Mouse (Mus musculus) ovary, adult 18-20 months (tissue): ENCODE measurements around the gene Kcp.

Experiments used
- DNase-seq: peaks from one replicate; pipeline ENCODE4 v3.0.0; 2022; ENCODE audit warnings: low spot score, mixed read lengths

Gene Kcp

DNA sequence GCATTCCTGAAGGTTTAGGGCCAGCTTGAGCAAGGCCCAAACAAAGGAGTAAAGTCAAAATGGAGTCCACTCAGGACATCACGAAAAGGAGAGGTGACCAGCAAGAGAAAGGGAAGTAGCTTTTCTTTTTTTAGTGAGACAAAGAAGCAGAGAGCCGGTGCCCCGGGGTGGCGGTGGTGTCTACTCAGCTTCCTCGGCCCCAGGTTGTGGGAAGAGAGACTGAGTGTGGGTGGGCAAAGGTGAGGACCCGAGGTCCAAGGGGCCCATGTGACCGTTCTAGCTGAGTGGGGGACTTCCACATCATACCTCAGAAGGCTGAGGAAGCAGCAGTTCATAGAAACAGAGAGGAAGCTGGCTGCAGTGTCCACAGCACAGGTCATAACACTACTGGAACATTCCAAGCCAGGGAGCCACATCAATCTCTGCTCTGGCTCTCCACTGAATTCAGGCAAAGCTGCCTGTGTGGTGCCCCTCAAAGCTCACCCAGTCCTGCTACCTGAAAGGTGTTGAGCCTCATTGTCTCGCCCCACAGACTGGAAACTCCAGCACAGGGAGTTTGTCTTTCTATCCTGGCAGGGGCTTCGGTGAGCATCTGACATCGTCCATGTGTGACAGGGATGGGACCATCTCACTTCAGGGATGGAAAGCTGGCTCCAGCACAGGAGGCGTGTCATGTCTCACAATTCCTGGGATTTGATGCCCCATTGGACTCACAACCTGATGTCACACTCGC is 15.7 kb upstream of the Kcp start:
- DNase-seq: no peak

DNA sequence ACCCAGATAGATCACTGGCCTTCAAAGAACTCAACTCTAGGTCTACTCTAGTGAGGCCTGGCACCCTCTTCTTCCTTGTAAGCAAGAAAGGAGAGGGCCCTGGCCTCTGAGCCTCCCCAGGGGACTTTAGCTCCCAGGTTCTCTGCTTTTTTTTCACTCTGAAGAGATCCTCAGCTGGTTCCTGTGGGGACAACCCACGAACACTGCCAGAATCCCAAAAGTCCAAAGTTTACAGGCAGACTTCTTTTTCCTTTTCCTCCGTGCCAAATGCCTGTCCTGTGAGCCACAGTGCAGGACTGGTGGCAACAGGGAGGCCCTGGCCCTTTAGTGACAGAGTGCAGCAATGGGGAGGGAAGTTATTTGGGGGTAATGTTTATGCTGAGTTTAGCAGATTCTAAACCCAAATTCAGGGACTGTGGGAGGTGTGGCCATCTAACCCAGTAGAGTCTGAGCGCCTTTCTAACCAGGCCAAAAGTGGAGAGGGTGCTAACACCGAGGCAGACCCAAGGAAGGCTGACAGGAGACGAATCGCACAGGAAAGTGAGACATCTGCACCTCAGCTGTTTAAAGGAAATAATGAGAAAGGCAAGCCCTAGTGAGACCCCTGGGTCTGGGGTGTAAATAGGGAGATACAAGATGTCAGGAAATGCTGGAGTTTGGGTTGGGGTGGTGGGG is 15.0 kb upstream of the Kcp start:
- DNase-seq: no peak

DNA sequence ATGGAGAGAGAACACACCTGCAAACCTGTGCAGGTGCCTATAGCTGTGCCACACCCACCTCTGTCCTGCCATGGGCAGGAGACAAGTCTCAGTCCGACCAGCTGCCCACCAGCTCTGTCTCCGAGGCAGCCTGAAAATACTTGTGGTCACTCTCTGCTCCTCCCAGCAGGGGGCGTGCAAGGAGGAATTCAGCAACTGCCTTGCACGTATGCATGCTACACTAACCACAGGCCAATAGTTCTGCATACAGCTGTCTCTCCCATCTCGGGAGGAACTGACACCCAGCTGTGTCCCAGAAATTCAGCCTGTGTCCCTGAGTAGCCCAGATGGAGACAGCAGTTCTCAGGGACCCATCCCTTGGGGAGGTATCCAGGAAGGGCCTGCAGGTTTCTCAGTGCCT is 9.4 kb upstream of the Kcp start:
- peak; percentile 40 for DNase-seq

DNA sequence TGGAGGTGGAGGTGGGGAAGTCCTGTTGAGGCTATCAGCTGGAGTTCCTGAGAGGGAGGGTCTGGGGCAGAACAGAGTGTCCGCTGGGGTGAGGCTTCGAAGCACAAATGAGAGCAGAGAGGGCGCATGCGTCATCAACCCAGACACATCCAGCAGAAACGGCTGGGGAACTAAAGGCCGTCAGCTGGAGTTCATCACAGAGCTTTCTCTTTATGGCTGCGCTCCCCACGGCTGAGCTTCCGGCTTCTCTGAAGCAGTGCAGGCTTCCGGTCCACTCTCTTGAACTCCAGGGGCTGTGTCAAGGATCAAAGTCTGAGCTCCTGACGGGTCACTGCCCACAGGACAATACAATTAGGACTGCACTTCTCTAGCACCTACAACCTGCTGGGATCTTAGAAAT is 5.5 kb upstream of the Kcp start:
- no peak for DNase-seq

DNA sequence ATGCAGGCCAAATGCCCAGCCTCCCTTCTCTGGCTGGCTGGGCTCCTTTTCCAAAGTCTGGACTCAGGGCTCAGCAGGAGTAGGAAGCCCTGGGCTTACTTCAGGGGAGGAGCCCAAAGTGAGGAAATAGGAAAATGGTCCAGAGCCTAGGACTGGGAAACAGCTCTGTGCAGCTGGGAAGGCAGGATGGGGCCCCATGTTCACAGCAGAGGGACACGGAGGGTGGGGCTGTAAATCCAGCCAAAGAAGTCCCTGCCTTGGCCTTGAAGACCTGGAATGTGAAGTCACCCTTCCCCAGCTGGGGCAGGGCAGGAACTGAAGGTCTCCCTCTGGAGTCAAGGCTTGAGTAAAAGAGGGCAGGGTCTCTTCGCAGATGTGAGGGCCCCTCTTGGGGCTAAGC is 1.3 kb upstream of the Kcp start:
- no peak for DNase-seq

DNA sequence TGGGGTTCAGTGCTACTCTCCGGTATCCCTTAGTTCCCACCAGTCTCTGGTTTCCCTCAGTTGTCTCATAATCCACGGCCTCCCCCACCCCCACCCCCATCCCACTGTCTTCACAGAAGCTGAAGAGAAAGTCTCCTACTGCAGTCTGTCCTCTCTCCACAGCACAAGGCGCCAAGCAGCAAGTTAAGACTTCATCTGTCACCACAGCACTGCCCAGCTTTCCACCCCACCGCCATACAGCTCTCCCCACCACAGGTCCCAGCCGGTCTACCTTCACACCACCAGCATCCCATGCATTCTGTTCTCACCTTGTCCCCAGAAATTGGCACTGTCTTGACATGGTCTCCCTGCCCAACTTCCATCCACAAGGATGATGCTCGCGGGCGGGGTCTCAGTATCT is 918 bp downstream of the Kcp start:
- no peak for DNase-seq

DNA sequence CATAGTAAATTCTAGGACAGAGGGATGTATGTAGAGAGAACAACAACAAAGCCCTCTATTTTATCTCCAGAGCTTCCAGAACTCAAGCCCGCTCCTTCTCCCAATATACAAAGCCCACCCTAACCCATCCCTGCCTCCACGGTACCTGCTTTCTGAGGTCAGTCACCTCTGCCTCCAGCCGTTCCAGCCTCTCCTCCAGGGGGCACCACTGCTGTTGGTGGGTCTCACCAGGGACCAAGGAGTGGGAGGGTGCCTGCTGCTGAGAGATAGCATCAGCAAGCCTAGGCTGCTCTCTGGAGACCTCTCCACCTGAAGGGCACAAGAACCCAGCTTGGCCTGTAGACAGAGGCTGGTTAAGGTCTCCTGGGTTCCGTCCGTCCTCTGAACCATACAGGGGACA is 2.3 kb downstream of the Kcp start:
- no peak for DNase-seq

DNA sequence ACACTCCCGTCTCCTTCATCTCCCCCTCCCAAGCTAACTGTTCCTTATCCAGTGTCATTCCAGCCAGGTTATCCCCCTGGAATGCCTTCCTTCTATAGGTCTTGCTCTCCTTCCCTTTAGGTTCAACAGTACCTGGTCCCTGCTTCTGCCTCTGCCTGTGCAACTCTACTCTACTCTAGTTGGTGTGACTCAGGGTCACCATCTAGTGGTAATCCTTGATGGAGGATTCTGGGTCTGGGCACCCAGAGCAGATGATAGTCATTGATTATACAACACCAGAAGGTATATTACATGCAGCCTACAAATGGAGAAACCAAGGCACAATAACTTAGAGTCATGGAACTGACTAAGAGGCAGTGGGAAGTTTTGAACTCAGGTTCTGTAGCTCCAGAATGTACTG is 6.2 kb downstream of the Kcp start:
- DNase-seq: no peak

DNA sequence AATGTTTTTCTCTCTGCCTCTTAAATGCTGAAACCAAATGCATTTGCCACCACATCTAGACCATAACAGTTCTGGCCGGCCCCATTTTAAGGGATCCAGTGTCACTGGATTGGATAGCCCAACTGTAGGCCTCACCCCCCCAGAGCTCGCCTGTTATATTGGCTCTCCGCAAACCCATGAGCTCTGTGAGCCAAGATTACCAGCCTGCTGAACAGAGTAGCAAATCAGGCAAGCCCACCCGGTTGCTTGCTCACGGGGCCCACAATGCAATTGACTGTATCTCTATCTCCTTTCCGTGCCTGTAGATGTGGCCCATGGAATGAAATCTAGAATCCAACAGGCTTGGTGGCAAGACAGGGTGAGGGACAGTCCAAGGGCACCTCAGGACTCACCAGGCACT is 6.9 kb downstream of the Kcp start:
- no peak for DNase-seq

DNA sequence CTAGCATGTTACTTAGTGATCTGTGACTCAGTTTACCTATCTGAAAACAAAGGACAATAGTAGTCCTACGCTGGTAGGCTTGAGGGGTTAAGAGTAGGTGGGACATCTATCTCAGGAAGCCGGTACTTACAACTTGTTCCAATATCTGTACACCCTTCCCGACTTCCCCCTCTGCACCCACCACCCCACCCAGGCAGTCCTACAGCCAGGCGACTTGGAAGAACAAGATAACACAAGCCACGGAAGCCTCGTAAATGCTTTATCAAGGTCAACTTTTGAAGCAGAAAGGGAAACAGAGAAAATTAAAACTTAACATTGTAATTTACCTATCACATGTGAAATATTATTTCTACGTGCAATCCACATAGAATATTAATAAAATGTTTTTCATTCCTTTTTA is 7.6 kb downstream of the Kcp start:
- no peak for DNase-seq

DNA sequence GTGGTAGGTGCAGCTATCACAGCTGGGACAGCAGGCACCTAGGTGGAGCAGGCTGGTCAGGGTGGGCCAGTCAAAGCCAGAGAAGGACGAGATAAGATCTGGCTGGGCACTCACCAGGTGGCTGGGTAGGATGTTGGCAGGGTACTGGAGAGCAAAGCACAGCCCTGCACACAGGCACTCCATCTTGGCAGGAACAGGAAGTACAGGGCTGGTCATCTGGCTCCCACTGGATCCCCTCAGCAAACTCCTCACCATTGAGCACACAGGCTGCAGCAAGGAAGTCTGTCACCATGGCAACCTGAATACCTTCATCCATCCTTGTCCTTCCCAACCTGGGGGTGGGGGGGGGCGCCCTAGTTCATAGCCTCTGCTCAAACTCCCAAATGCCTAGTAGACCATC is 10.0 kb downstream of the Kcp start:
- no peak for DNase-seq

DNA sequence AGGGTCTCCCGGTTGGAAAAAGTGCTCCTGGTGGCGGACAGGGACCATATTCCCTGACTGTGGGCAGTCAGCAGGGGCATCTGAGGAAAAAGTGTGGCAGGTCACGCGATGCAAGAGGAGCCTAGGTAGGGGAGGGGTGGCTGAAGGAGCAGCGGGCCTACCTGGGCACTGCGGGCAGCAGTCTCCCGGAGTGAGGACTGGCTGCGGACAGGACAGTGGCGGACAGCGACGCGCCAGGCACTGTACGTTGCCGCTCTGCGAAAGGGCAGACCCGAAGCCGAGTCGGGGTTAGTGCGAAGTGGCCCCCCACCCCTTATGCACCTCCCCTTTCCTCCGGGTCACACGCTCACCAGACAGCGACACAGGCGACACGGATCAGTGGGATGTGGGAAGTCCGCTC is 11.5 kb downstream of the Kcp start:
- no peak for DNase-seq

DNA sequence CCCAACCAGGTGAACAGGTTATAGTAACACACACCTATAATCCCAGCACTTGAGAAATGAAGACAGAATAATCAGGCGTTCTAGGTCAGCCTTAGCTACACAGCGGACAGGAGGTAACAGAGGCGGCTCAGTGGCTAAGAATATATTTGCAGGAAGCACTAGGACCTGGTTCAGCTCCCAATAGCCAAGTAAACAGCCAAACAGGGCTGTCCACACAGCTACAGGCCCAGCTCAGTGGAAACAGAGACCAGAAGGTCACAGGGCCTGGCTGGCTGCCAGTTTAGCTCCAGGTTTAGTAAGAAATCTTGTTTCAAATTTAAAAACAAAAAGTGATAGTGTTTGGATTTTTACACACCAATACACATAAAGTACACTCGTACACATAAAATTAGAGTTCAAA is 13.7 kb downstream of the Kcp start:
- DNase-seq: no peak

DNA sequence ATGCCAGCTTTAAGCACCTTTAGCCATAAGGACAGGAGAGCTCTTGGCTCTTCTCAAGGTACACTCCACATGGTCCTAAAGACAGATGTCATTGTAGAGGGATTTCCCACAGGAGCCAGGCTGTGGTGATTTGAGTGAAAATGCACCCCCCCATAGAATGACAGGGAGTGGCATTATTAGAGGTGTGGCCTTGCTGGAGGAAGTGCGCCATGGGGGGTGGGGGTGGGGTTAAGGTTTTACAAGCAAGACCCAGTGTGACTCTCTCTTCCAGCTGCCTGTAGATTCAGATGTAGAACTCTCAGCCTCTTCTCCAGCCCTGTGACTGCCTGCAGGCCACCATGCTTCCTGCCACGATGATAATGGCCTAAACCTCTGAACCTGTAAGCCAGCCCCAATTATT is 21.8 kb downstream of the Kcp start:
- DNase-seq: no peak

DNA sequence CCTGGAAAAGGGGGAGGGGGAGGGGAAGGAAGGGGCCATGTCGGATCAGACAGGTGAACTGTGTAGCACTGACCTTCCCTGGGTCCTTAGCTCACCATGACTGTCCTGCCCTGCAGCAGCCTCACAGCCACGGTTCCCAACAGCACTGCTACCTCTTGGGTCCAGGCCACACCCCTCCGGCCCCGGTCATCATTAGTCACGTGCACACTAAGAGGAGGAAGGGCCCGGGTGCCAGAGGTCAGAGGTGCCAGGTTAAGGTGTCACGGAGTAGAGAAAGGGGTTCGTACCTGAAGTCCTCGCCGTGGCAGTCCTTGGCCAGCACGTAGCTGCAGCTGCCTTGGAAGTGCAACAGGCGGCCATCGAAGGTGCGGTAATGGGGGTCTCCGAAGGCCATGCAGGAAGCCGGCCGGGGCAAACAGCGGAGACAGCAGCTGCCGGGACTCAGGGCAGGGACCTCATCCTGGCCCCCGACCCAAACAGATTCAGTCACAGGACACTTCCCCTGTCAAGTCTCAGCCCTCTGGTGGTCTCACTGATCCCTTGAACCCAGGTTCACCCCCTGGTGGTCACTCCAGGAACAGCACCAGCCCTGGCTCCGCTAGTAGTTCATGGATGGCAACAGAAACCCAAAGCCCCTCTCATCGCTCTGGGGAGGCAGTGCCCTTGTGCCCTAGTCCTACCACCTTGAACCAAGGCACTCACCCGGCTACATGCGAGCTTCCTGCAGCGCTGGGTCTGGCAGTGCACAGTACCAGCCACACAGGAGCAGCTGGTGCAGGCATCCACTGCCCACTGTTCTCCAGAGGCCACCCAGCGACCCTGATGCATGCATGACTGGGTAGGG is 22.8 kb downstream of the Kcp start:
- DNase-seq: no peak

DNA sequence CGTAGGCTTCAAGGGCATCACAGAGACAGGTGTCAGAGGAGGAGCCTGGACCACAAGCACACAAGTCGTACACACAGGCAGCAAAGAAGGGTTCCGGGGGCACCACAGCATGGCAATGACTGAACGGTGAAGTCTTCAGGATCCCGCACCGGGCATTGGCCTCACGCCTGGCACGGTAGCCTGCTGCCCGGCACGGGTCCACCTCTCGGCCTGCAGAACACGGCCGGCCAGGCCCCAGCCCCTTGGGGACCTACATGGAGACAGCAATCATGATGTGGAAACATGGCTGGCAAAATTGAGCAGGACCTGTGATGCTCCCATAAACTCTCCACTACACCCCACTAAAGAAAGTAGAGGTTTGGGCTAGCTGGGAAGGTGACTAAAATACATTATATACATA is 25.1 kb downstream of the Kcp start:
- no peak for DNase-seq

DNA sequence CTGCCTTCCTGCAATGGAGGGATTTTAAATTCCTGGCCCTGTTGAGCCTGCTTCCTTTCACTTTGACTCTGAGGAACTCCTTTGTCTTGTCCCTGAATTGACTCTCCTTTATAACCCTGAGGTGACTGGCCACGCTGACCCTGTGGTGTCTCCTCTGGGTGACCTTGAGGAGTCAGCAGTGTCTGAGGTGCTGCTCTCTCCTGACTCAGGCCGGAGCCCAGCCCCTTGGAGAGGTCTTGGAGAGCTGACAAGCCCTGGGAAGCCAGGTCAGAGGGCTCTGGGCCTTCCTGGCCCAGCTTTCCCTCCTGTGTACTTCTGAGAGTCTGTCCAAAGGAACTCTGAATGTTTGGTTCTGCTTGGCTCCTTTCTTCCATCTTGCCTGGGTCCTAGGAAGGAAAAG is 33.0 kb downstream of the Kcp start:
- DNase-seq: no peak

DNA sequence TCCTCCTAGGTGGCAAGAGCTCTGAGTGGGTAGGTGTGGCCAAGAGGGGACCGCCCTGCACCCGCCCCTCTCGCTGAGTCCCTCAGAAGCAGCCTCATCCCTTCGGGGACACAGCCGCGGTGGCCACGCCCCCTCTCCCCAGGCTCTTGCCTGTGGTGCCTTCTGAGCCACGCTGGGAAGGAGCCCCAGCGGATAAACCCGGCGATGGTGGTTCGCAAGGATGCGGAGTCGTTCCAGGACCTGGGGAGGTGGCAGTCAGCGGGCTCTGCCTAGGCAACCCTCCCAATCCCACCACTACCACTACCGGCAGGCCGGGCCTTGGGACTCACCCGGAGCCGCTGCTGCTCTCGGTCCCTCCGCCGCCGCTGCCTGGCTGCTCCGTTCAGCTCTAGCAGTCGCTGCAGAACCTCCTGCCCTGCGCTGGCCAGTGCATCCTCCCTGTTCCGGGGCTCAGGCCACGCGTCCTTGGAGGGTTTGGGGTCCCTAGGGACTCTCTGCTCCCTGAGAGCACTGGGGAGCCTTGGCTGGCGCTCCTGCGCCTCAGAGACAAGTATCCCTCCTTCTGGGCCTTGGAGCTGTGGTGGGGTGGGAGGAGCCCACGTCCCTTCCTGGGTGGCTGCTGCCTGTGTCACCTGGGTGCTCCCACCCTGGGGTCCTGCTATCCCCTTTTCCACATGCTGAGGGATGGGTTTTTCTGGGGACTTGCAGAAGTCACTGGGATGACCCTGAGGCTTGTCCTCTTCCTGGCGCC is 33.6 kb downstream of the Kcp start:
- DNase-seq: peak; percentile 75

DNA sequence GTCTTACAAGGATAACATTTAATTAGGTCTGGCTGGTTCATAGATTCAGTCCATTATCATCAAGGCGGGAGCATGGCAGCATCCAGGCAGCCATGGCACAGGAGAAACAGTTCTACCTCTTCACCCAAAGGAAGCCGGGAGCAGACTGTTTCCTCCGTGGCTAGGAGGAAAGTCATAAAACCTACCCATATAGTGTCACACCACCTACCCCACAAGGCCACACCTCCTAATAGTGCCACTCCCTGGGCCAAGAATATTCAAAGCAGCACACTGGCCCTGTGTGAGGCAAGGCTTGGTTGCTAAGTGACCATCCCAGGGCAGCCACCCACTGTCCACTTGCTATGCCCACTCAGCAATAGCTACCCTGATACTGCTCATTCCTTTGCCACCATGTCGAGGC is 36.6 kb downstream of the Kcp start, which contains the start of gene Atp6v1fnb:
Atp6v1fnb (plus strand) TSS at position 301 of the 400 bp plus-strand sequence.
- no peak for DNase-seq

DNA sequence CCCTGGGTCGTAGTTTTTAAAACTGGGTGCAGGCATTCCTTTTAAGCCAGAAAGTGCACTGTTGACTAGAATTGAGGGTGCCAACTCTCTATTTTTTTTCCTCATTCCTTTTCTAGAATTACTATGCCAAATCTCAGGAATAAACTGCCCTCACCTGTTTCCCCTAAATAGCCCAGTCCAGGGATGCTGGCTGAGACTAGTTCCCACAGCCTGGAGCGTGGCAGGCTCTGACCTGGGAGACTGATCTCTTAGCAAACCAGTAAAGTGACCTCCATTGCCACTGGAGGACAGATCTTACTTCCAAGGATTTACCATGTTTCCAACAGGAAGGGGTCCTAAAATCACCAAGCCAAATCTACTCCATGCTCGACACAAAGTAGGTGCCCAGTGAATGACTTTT is 38.9 kb downstream of the Kcp start:
- DNase-seq: no peak

DNA sequence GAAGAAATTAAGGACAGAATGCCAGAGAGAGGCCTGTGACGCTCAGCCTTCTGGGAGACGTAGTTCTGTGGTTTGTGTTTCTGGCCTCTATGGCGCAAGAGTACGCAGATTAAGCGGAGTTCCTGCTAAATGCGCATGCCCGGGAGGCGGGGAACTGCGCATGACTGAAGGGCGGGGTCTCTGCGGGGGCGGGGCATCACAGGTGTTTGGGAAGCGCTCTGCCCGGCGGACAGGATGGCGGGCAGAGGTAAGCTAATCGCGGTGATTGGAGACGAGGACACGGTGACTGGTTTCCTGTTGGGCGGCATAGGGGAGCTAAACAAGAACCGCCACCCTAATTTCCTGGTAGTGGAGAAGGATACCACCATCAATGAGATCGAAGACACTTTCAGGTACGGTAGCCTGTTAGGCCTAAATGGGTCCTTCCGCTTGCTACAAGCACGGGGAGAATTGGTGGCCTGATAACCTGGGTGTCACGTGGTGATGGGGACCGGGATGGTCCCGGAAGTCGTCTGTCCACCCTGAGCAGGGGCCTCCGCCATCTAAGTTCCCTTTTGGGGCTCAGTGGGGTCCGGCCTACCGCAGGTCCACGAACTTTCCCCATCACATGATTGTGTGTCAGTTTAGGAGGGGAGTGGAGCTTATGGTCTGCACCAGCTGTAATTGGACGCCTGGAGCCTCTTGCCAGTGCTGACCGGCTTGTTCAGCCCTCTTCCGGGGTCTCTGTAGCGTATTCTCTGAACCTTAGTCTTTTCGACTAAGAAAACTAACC is 40.0 kb downstream of the Kcp start, which contains the start of gene Atp6v1f:
Atp6v1f (plus strand) TSS at position 136 of the 772 bp plus-strand sequence.
- peak; percentile 87 for DNase-seq
